Mouse (Mus musculus) adrenal gland, postnatal 25 days (tissue): Measurements from ENCODE around the gene Sipa1l3. TPM values are rescaled to one million over a fixed set of nuclear protein-coding genes. Genes with fewer than 3 reads are reported as not detected.

Experiments used
- DNase-seq: peaks from one replicate; pipeline ENCODE4 v3.0.0; 2021; ENCODE audit warnings: mixed read lengths
- total RNA-seq: library from RNA; stranded (reverse); gene quantifications from 2 replicates; pipeline ENCODE4 v1.2.3, GENCODE M21; 2021

Sipa1l3 gene
- total RNA-seq, 1 experiment from 2014 or later, result 36.3 TPM

- no peak for DNase-seq
Observed at GRCm38 (mm10) chr7:29372123-29372522, 146.3 kb downstream of the Sipa1l3 start.

DNA sequence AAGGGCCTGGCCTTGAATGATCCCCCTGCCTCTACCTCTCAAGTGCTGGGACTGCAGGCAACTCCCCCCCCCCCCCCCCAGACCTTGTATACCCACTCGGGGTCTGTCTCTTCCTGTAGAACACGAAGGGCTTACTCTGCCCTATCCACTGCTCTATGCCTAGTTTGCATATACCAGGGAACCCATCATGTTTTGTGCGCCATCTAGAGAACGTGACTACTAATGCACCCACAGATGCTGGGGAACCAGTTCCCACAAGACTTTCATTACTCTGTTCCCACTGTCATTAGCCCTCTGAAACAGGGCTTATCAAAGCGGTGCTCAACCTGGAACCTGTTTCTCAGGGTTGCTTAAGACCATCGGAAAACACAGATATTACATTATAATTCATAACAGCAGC, 148.4 kb downstream of the Sipa1l3 start:
- no peak for DNase-seq

DNA sequence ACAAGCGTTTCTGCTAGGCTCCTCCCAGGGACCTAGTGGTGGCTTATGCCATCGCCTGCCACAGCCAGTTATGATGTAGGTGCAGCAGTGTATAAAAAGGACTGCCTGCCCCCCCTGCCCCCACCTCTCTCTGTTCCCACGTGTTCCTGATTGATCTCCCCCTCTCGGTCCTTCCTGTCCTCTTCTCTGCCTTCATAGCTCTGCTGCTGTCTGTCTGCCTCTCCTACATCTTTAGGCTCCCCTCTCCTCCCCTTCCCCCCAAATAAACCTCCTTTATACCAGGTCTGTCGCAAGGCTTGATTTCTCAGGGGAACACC, 150.5 kb downstream of the Sipa1l3 start:
- DNase-seq, result no peak

DNA sequence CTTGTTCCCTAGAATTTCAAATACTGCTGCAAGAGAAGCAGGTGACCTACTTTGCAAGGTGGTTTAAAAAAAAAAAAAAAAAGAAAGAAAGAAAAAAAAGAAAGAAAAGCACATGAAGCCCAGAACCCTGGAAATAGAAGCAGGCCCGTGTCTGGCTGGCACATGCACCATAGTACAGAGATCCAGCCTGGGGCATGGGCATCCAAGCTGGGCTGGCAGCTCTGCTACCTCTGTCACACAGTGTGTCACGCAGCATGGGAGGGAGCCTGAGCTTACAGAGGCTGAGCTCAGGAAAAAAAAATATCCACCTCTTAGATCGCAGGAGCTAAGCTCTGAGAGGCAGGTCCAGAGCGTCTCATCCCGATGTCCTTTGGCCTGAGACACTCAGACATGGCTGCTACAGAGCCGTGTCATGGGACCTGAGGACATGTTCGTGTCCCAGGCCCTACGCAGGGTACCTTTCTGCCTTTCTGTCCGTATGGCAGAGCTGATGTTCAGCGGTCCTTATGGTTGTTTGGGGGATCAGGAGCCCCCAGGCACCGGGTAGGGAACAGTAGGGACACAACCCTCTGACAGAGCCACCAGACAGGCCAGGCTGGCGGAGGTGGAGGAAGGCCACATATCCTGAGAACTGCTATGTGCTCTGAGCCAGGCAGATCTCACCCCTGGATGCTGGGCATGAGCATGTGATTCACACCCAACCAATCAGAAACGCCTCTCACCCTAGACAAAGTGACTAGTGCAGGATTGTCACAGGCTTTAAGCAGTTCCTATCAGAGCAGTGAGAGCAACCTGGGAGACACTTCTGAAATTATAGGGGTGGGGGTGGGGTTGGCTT, 151.1 kb downstream of the Sipa1l3 start:
- no peak for DNase-seq

- DNase-seq, result peak; percentile 69
Observed at GRCm38 (mm10) chr7:29364052-29364451, 154.4 kb downstream of the Sipa1l3 start.

GRCm38 (mm10) chr7:29361497-29361896, 156.9 kb downstream of the Sipa1l3 start:
- no peak for DNase-seq

GRCm38 (mm10) chr7:29355406-29355805, 163.0 kb downstream of the Sipa1l3 start:
- DNase-seq, result peak; percentile 29

- peak; percentile 85 for DNase-seq
Observed at GRCm38 (mm10) chr7:29354161-29354560, 164.3 kb downstream of the Sipa1l3 start.

GRCm38 (mm10) chr7:29352246-29352645, 166.2 kb downstream of the Sipa1l3 start:
- no peak for DNase-seq

- DNase-seq, result no peak
Observed at GRCm38 (mm10) chr7:29350489-29350888, 168.0 kb downstream of the Sipa1l3 start.

DNA sequence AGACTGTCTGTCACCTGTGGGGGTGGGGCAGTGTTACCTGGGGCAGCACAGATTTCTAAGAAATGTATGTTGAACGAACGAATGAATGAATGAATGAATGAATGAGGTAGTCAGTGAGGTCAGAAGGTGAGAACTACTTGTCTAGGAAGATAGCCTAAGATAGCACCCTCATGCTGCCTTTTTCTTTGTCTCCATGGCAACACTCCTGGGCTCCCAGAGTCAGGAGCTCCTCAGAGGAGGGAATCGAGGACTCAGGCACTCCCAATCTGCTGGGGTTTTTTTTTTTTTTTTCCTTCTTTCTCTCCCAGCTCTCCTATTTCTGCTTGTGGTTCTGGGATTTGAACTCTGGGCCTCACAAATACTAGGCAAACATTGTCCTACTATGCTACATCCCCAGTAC, 172.2 kb downstream of the Sipa1l3 start:
- DNase-seq, result no peak

DNA sequence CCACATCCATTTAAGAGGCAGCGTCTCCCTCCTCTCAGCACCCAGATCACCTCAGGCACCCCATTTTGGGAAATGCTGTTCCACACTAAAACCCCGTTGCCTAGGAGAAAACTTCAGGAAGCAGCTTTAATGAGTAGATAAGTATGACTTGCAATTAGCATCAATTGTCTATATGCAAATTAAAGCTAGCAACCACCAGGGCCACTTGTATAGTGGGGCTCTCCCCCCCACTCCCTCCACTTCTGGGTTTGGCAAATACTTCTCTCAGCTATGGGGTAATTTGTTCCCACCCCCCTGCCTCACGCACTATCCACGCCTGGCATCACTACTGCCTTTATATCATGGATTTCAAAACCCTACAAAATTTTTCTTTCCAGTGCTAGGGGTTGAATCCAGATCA, 172.9 kb downstream of the Sipa1l3 start:
- no peak for DNase-seq

DNA sequence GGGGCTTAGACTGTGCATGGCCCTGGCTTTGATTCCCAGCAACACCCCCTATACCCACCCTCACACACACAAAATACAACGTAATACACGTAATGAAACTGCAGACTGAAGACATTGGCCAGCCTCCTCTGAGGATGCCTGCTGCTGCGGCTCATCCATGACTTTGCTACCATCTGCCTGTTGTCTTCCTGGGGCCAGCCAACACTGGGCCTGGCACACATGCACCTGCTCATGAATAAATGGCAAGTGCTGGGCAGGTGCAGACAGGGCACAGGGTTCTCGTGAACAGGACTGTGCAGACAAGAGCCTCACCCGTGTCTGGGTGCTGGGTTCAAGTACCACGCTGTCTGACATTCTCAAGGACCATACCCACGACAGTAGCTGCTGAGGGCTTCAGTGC, 174.7 kb downstream of the Sipa1l3 start:
- DNase-seq, result no peak

DNA sequence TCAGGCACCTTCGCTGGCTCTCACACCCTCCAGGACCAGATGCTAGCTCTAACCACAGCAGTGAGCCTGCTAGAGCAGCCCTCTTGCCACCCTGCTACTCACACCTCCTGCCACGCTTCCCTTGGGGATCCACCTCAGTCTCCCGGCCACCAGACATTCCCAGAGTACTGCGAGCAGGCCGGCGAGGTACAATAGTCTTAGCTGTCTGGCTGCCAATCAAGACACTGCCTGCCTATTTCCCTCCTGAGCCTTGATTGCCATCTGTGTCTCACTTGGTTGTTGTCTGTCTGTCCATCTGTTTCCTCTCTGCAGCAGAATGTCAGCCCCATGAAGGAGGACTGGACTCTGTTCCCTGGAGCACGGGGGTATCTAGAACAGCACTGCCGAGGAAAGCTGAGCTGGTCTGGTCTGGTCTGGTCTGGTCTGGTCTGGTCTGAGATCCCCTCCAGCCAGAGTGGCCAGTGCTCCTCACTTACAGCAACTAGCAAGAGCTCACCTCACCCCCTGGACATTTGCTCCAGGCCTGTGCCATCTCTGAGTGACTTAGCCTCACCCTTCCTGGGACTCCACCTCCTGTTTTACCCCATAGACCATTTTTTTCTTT, 175.8 kb downstream of the Sipa1l3 start:
- no peak for DNase-seq

DNA sequence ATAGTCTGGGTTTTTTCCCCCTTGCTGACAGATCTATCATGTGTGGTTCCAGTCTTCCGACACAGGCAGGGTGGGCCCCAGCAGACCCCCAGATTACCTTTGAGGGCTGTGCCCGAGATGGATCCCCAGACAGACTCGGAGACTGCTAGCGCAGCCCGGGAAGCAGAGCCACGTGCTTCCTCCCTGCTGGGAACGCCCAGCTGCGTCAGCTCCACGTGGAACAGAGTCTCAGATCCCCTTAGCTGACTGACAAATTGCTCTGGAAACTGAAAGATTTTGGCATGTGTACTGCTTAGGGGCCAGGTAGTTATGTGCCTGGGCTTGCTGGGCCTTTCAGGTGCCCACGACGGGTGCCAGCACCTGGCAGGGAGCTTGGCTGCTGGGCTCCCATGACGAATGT, 176.7 kb downstream of the Sipa1l3 start:
- no peak for DNase-seq

GRCm38 (mm10) chr7:29340838-29341237, 177.6 kb downstream of the Sipa1l3 start:
- DNase-seq, result no peak

DNA sequence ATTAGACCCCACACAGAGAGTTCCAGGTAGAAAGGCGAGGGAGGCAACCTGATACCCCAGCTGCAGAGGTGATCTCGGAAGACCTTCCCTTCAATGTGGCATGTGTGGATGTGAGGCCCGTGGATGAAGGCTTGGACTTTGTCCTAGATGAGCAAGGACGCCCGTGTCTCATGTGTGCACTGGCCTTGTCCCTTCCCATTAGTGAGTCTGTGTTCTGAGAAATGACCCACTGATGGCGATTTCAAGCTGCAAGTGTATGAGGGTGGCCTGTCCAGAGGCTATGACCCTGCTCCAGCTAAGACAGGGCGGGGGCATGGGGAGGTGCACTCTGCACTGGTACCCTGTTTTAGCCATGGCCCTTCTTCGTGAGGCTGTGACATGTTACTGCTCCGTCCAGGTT, 178.2 kb downstream of the Sipa1l3 start:
- no peak for DNase-seq

DNA sequence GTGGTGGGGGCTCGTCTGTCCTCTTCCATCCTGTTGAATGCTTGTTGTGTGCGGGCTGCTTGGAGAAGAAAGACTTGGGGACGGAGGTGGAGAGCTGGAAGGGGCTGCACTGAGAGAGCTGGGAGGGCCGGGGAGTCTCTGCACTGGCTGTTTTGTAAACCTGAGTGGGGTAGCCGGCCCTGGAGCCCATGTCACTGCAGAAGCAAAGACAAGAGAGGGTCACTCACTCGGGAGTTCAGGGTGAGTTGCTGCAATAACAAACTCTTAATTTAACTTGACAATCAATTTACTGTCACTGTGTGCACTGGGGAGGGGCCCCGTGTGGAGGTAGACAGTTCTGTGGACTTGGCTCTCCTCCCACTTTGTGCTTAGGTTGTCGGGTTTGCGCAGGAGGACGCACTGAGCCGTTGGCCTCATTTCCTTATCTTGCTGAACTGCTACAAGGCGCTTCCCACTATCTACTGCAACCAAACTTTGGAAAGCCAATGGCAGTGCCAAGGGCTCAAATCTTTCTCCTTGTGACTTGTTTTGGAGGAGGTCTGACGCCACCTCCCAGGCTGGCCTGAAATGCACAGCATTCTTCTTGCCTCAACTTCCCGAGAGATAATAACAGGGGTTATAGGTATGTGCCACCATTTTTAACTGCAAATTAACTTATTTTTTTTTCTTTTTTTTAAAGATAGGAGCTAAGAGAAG, 179.3 kb downstream of the Sipa1l3 start:
- no peak for DNase-seq

GRCm38 (mm10) chr7:29338351-29338919, 180.0 kb downstream of the Sipa1l3 start:
- DNase-seq, result no peak

GRCm38 (mm10) chr7:29337766-29338165, 180.7 kb downstream of the Sipa1l3 start:
- DNase-seq, result no peak

- DNase-seq, result no peak
Observed at GRCm38 (mm10) chr7:29336795-29337319, 181.6 kb downstream of the Sipa1l3 start.

GRCm38 (mm10) chr7:29335841-29336671, 182.4 kb downstream of the Sipa1l3 start:
- no peak for DNase-seq
